Mouse (Mus musculus): ENCODE data around the gene Mapkap1.

The Mapkap1 gene

DNA sequence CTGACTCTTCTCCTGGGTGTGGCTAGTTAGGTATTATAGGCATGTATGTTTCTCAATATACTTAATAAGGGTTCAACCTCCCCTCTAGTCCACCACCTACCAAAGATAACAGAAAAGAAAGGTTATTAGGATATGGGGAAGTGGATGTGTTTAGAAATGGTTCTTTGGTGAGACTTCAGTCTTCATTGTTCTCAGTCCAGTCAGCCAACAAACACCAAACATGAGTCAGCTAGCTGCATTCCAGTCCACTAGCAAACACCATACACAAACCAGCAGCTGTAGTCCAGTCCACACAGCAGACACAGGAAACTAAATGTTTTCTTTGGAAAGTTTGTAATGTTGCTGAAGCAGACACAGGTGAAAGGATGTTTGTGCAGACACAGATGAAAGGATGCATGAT lies 121.9 kb downstream of the Mapkap1 start:
- in situ Hi-C loops (cut with MboI; ENCODE audit: low sequenced_read_pairs), result no loop called here

DNA sequence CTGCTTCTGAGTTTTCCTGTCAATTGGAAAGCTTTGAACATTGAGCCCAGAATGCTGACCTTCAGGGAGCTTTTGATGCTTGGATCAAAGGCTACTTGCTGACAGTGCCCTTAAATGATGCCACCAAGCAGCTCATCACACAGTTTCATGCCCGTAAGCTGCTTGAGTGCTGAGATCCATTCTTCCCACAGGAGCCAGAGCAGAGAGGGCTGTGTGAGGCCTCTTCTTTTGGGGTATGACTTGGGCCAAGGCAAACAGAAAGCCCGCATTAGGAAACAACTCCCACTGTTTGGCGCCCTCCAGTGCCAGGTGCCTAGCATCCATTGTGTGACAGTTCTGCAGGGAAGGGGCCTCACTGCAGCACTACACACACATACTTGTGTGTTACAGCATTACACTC lies 123.5 kb downstream of the Mapkap1 start:
- in situ Hi-C loops (cut with MboI; ENCODE audit: low sequenced_read_pairs), result no loop called here

DNA sequence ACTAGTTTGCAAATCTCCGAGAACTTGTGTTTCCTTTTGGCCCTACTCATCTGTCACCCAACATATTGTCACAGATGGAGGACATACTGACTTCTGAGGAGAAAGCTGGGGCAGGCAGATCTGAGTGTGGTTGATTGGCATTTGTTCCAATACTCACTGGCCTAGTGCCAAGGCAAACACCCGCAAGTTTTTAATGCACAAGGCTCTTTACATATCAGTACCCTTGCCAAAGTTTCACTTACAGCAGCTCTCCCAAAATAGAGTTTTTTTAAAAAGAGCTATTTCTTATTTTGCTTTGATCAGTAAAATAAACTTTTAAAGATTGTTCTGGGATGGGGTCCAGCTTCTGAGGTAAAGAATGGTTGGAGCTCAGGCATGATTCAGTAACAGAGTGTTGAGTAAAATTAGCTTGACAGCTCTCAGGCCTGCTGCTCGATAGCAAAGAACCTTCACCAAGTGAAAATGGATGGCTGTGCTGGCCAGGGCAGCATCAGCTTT lies 125.3 kb downstream of the Mapkap1 start:
- in situ Hi-C loops (cut with MboI; ENCODE audit: low sequenced_read_pairs), result no loop called here

DNA sequence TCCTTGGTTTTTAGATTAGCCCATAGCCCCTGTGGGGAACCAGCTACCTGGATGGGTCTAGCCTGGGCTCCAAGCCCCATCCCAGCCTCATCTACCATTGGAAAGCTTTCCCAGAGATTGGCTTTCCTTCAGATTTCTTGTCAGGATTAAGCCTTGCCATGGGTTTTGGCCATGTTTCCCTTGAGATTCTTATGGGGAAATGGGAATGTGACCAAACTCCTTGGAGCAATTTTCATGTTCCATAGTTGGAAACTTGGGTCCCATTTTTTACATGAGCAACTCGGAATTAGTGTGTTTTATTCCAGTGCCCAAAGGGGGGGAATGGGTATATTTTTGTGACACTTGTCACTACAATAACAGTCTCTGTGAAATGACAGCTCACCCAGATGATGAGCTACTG lies 125.8 kb downstream of the Mapkap1 start:
- in situ Hi-C loops (cut with MboI; ENCODE audit: low sequenced_read_pairs), result no loop called here

DNA sequence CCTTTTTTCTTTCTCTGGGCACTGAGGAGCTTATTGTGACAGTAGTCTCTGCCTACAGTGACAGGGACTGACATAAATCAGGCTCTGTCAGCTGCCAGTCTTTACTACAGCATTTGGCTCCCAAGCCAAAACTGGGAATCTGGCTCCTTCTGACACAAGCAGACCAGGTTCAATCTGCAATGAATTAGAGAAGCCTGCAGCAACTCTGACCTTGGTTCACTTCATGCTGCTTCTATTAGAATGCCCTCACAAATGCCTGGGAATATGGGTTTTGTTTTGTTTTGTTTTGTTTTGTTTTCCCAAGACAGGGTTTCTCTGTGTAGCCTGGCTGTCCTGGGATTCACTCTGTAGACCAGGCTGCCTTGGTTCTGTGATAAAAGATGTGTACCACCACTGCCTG lies 126.7 kb downstream of the Mapkap1 start:
- in situ Hi-C loops (cut with MboI; ENCODE audit: low sequenced_read_pairs), result no loop called here

DNA sequence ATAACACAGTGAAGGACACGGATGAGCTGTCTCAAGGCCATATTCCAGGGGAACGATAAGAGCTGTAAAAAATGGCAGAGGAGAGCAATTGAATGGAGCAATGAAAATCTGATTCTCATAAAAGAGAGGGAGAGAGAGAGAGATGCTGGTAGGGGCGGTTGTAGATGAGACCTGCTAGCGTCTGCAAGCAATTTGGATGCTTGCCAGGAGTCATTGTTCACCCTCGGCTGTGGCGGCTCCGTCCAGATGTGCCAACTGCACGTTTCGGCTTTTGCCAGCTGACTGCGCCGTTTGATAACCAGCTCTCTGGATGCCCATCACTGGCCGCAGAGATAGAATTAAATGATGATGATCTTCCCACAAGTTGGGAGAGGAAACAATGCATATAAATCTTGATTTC lies 128.4 kb downstream of the Mapkap1 start:
- in situ Hi-C loops (cut with MboI; ENCODE audit: low sequenced_read_pairs), result no loop called here

DNA sequence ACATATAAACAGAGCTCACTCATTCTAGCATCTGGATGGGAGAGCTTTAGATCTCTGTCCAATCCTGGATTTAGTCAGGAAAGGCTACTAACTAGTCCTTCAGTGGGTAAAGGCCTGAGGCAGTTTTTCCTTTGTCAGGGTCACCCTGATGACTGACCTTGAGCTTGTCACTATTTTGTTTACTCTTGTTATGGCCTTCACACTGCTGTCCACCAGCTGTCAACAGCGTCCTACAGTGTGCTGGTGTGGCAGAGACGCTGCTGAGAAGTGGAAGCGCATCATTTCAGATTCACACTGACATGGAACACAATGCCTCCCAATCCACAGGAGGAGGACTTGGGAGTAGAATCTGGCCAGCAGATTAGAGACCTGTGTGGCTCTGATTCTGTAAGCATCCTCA lies 130.8 kb downstream of the Mapkap1 start:
- in situ Hi-C loops (cut with MboI; ENCODE audit: low sequenced_read_pairs), result no loop called here

DNA sequence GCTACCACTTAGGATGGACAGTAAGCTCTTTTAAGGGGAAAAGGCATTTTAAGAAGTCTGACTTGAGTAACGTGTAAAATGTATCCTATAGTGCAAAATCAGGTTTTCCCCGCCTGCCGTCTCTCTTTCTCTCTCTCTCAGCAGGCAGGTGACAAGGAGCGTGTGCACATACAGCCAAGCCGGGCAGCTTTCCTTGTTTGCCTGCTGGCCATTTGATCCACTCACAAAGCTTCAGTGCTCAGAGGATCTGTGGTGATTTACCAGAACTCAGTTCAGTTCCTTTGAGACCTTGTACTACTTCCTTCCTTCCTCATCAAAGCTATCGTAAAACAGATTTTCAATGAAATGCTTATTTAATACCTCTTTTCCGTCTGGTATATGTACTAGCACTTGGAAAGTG lies 137.0 kb downstream of the Mapkap1 start:
- in situ Hi-C loops (cut with MboI; ENCODE audit: low sequenced_read_pairs), result no loop called here

DNA sequence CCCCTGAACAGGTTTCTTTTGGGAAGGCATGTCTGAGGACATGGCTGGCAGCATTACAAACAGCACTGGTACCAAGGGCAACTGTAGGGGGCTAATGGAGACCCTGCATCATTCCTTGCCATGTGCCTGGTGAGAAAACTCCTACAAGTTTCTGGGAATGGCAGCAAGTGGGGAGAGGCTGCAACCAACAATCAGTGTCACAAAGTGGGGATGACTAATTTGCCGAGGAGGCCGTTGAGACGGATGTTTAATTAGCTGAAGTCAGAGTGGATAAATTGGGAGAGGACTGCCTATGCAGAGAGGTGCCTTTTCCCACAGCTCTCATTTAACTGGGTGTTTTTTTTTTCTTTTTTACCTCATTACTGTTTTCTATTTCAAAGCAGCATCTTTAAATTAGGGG lies 137.4 kb downstream of the Mapkap1 start:
- in situ Hi-C loops (cut with MboI; ENCODE audit: low sequenced_read_pairs), result no loop called here

DNA sequence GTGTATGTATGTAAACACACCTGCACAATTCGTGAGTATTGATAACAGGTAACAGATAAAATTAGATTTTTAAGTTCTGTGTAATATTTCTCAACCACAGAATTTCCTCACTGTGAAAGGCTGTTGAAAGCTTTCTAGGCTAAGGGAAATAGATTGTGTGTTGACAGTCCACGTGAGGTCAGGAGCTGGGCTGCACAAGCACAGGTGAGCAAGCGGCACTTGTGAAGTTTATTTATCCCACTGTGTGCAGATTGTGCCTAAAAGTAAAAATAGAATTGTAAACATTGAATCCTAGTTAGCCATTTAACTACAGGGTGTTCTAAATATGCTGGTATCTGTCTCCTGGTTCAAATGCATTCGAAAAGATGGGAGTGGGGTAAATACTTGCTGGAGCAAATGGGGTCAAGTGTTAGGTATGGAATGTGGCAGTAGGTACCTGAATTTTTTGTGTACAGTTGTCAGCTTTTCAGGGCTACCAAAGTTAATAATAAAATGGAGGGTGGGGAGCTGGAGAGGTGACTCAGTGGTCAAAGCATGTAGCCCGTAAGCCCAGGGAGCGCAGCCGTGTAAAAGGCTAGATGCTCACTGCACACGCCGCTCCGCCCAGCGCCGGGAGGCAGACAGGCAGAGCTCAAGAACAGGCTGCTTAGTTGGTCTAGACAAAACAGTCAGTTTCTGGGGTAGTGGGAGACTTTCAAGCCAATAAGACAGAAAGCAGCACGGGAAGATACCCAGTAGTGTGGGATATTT lies 138.2 kb downstream of the Mapkap1 start:
- in situ Hi-C loops (cut with MboI; ENCODE audit: low sequenced_read_pairs), result no loop called here

DNA sequence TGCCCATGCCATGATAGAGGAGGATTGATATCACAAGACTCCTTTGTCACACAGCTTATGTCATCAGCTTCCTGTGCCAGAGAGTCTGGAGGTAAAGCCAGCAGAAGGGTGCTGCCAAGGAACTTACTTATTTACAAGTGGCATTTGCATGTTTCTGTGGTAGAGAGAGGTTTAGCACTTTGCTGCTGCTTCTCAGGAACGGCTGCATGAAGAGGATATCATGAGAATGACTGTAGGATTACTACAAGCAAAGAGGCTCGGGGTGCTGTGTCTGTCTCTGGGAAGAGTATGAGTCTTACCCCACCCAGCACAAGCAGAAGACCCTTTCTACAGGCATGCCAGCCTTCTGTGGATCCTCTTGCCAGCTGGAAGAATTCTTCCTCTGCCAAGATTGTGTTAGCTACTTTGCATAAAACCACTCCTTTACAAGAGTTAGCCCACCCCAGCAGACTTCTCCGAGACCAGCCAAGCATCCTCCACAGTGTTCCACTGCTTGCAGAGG lies 139.7 kb downstream of the Mapkap1 start:
- in situ Hi-C loops (cut with MboI; ENCODE audit: low sequenced_read_pairs), result no loop called here

DNA sequence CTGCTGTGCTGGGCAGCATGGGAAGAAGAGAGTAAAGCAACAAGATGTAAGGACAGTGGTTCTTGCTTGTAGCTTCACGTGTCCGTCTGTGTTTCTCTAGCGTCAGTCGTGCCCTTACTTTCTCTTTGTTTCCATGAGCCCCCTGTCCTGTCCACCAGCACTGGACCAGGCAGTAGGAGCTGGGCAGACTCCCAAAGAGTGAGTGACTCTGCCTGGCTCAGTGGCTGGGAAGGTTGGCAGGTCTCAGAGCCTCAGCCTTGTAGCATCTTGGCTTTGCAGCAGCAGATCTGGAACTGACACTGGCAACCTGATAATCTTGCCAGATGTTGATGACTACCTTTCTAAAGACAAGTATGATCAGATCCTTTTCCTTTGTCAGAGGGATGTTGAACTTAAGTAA lies 140.9 kb downstream of the Mapkap1 start:
- in situ Hi-C loops (cut with MboI; ENCODE audit: low sequenced_read_pairs), result no loop called here

DNA sequence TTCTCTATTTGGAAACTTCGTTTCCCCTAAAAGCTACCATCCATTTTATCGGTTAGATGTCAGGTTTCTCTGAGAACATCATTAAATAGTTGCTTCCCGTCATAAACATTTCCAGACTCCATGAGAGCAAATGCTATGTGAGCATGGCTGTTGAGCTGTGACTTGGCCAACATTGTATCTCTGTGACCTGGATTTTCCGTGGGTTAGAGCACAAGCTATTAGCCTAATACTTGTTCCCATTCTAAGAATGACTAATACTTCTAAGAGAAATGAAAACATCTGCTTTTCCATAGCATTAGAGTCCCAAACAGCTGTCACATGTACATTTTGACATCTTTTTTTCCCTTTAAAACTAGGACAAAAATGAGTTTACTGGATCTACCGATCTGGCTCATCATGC lies 142.4 kb downstream of the Mapkap1 start:
- in situ Hi-C loops (cut with MboI; ENCODE audit: low sequenced_read_pairs), result no loop called here

DNA sequence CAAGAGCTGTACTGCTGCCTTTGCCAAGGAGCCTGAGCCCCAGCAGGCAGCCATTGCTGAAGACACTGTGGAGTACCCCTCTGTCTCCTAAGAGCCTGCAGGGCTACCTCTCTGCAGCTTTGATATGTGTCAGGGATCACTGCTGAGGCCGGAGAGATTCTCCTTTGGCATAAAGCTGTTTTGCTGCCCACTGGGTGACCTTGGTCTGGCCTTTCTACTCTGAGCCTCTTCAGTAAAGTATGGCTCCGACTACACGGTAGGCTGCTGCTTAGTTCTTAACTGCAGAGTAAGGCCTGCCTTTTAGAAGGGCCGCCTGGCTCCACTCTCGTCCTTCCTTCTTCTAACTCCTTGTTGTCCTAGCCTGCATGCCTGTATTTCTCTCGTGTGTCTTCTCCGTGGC lies 142.9 kb downstream of the Mapkap1 start:
- in situ Hi-C loops (cut with MboI; ENCODE audit: low sequenced_read_pairs), result no loop called here

DNA sequence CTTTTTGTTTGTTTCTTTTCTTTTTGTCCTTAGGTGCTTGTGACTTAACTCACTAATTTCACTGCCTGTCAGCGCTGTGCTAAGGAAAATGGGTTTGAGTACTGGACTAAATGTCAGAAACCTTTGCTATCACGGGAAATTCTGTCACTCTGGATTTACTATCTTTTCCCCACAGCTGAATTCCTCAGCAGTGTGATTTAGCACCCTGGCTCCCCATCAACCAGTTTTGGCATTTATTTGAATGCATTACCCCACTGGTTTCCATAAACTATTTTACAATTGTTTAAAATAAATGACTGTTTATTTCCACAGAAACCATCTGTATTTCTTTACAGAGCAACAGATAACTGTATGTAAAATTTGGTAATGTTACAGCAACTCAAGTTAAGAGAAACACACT lies 146.2 kb downstream of the Mapkap1 start:
- in situ Hi-C loops (cut with MboI; ENCODE audit: low sequenced_read_pairs), result no loop called here

DNA sequence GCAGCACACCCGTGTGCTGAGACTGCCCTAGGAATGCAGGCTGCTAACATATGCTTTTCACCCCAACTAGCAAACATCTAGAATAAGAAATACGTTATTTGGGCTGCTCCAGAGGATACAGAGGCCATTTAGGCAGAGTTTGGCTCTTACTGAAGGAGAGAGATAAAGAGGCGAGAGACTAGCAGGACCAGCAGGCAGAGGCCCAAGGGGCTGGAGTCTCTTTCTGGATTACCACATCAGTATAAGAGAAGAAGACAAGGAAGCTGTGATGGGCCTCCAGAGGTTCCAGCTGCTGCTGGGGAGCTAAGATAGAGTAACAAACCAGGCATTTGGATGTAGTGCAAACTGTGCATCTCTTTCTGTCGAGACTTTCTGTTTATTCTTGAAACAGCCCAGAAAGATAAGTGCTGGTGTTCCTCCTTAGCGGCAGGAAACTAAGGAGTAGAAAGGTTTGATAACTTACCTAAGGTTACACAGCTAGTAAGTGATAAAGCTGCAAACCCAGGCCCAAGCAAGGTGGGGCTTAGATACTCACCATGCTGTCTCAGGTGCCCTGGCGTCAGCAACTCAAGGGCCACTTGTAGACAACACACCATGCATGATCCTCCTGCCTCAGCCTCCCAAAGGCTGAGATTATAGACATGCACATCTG lies 147.1 kb downstream of the Mapkap1 start:
- in situ Hi-C loops (cut with MboI; ENCODE audit: low sequenced_read_pairs), result no loop called here

DNA sequence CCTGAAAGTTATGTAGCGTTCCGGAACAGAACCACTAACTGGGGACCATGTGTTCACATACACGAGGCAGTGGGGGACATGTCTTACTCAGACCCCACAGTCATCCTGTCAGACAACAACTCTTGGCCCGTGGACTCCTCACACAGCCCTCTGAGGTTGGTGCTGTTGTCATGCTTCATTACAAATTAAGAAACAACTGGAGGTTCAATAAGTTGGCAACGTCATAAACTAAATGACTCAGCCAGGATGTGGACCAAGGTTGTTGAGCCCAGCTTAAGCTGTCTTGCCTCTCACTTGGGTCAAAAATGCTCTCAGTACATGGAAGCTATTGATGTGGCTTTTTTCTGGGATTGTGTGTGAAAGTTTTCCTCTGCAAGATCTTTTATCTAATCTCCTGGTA lies 153.6 kb downstream of the Mapkap1 start:
- in situ Hi-C loops (cut with MboI; ENCODE audit: low sequenced_read_pairs), result no loop called here

DNA sequence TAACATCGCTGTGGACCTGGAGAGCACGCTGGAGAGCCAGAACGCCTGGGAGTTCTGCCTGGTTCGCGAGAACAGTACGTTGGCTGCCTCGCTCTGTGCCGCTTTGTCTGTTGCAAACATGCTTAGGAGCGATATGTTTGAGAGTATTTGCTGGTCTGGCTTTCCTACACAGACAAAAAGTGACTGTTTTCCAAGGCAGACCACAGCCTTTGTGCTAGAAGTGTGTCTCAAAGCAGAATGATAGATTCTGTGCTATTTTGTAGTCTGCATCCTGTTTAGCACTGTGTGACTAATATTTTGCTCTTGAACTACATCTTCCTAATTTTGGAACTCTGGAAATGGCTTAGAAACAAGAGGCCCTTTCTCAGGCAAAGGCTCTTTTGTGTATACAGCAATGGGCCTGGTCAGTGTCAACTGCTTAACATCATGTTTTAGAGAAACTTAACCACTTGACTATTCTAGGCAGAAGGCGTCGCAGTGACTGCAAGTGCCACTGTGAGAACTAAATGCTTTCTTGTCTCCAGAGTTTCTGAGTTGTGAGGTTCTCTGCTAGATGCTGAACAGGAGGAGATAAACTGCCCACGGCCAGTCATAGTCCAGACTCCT lies 156.6 kb downstream of the Mapkap1 start:
- in situ Hi-C loops (cut with MboI; ENCODE audit: low sequenced_read_pairs), result no loop called here

DNA sequence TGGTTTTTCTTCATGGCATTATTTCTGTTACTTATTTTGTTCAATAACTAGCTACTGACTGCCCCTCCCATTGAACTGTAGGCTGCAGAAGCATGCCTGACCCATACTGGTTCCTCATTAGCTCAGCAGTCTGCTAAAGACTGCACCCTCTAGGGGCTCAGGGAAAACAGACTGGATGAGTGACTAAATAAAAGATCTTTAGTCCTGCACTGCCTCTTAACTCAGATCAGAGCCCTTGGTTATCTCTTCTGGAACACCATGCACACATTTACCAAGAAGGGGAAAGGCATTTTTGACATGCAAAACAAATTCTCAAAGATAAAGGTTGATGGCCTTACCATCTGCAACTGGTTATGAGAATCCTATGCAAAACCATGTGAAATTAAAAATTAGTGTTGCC lies 157.3 kb downstream of the Mapkap1 start:
- in situ Hi-C loops (cut with MboI; ENCODE audit: low sequenced_read_pairs), result no loop called here

DNA sequence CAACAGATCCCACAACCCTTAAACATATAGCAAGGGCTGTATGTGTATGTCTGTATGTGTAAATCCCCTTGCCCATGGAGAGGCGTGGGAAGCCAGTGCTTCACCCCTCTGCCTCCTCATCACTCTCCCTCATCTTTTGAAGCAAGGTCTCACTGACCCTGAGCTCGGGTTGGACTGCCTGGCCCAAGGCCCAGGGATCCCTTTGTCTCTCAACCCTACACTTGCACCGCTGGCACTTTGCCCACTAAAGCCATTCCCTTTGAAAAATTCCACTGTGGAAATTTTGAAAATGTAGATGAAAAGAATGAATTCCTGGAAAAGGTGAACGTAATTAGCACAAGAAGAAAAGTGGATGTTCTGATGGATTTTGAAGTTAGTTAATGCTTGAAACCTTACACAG lies 159.6 kb downstream of the Mapkap1 start:
- in situ Hi-C loops (cut with MboI; ENCODE audit: low sequenced_read_pairs), result no loop called here

DNA sequence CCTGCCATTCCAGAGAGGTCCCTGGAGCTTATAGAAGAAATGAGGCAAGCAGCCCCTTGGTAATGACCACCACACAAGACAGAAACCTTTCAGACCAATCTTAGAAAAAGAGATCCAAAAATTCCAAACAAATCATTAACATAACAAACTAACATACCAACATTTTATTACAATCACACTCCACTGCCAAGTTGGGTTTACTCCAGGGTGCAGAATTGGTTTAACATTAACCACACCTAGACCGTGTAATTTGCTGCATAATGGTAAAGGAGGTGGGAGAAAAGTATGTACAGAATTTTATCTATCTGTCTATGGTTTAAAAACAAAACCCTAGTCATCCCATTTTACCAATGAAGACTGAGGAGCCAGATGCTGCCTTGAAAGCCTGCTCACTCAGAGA lies 160.0 kb downstream of the Mapkap1 start:
- in situ Hi-C loops (cut with MboI; ENCODE audit: low sequenced_read_pairs), result no loop called here

DNA sequence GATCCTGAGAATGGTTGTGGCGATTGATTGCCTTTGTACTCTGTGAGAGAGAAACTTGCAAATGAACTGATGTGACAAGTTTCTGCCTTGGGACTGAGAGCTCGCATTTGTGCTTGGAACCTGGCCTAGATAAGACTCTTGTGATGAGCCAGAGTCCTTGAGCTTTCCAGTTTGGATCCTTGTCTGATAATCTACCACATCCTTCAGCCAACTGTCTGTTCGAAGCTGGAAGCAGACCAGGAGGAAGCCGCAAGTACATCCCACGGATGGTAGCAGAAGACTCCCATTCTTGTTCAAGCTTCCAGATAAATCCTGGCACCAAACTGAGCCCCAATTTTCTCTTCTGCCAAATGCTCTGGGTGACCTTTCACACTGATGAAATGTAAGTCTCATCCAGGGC lies 162.6 kb downstream of the Mapkap1 start:
- in situ Hi-C loops (cut with MboI; ENCODE audit: low sequenced_read_pairs), result no loop called here

Measured in CH12F3 (cell line).